Mouse (Mus musculus): Measurements from ENCODE around the gene Ap1g1. TPM values are rescaled to one million over a fixed set of nuclear protein-coding genes. Genes with fewer than 3 reads are reported as not detected.

The Ap1g1 gene
- polyA plus RNA-seq, 1 experiment from 2014 or later: 32.7 TPM

DNA sequence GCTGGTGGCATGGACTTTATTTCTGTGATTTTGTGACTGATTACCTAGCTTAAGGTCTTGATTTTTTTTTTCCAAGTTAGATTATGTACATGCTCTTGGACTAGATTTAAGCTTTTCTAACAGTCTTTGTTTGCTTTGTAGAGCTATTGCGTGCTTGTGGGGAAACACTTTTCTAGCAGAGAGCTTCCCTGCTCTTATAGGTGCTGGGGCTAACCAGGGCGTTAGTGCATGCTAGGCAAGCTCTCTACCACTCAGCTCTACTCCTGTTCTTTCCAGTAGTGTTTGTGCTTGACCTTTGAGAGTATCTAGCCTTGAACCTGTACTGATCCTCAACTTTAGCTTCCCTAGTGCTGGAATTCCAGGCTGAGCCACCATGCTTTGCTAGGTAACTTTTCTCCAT lies 22.0 kb downstream of the Ap1g1 start:
- 73% methylated on average over 2 of the region's 2 CpGs for WGBS
- no peak for ATAC-seq (replicated peaks; ENCODE audit: low FRiP score)
- no peak overlapping the region for H3K27ac ChIP-seq (ENCODE audit: low read depth, low read length)

DNA sequence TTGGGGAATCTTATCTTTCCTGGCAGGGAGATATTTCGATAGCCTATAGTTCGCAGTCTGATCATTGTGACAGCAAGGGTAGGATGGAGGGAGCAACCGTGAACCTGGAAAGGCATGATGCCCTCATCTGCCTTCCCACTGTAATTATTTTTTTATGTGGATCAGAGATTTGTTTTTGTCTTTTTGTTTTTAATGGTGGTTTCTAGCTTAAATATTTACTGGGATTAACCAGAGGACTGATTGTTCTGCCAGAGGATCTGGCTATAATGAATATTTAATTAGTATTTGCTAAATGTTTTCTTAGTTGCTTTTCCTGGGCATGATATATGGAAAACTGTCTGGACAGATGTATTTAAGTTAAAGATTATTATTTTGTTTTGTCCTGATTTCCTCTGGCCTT lies 24.9 kb downstream of the Ap1g1 start:
- WGBS: 90% methylated on average over 3 of the region's 3 CpGs
- H3K4me2 ChIP-seq: no peak overlapping the region
- DNase-seq (ENCODE audit: low spot score) (no peak), ATAC-seq (replicated peaks; ENCODE audit: low FRiP score) (no peak)
- no peaks in the 10 kb centered on the region for H3K9me3 ChIP-seq (ENCODE audit: control insufficient read depth, low read length)
- H3K27me3 ChIP-seq (replicated peaks; ENCODE audit: control insufficient read depth, insufficient read depth, low read length): no peaks in the 10 kb centered on the region
- 0 out of 2 replicates have a peak, but pooled peaks cover 6% of the 10 kb centered on the region for H3K4me1 ChIP-seq (replicated peaks; ENCODE audit: control insufficient read depth, insufficient read depth, low read length)
- H3K36me3 ChIP-seq (ENCODE audit: control insufficient read depth, insufficient read depth, low read length): 0 out of 2 replicates have a peak, but pooled peaks cover 2% of the 10 kb centered on the region
- H3K27ac ChIP-seq (ENCODE audit: low read depth, low read length): no peak overlapping the region
- no peak overlapping the region for H3K4me3 ChIP-seq (ENCODE audit: low read depth, low read length)
- no peak overlapping the region for H3K9ac ChIP-seq (ENCODE audit: low read depth, low read length)

More for the DNA sequence above, 22.0 kb downstream of the Ap1g1 start:
- no peak for DNase-seq (ENCODE audit: low spot score)
- Histone ChIP-seq H3K9me3 (ENCODE audit: control insufficient read depth, low read length) (no peaks in the 10 kb centered on the region), H3K27me3 (replicated peaks; ENCODE audit: control insufficient read depth, insufficient read depth, low read length) (no peaks in the 10 kb centered on the region), H3K4me1 (replicated peaks; ENCODE audit: control insufficient read depth, insufficient read depth, low read length) (0 out of 2 replicates have a peak, but pooled peaks cover 6% of the 10 kb centered on the region), H3K36me3 (ENCODE audit: control insufficient read depth, insufficient read depth, low read length) (0 out of 2 replicates have a peak, but pooled peaks cover 2% of the 10 kb centered on the region), H3K4me3 (ENCODE audit: low read depth, low read length) (no peak overlapping the region), H3K9ac (ENCODE audit: low read depth, low read length) (no peak overlapping the region), H3K4me2 (no peak overlapping the region)

DNA sequence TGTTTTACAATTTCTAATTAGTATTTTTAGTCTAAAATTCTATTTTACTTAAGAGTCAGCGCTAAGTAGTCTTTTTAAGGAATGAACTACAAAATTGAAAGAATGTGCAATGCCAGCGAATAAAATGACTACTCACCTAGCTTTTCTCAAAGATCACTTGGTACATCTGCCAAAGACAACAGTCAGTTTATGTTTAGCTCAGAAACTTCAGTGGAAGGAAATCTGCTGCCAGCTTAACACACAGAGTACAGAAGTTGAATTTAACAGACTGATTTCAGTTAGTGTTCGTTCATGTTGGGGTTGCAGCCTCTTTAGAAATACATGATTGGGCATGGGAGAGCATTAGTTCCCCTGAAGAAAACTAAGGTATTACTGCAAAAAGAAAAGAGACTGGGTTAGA lies 25.4 kb downstream of the Ap1g1 start:
- Histone ChIP-seq H3K4me2 (no peak overlapping the region), H3K4me3 (ENCODE audit: low read depth, low read length) (no peak overlapping the region), H3K9me3 (ENCODE audit: control insufficient read depth, low read length) (no peaks in the 10 kb centered on the region), H3K4me1 (replicated peaks; ENCODE audit: control insufficient read depth, insufficient read depth, low read length) (0 out of 2 replicates have a peak, but pooled peaks cover 6% of the 10 kb centered on the region), H3K27ac (ENCODE audit: low read depth, low read length) (no peak overlapping the region), H3K27me3 (replicated peaks; ENCODE audit: control insufficient read depth, insufficient read depth, low read length) (no peaks in the 10 kb centered on the region), H3K36me3 (ENCODE audit: control insufficient read depth, insufficient read depth, low read length) (0 out of 2 replicates have a peak, but pooled peaks cover 2% of the 10 kb centered on the region), H3K9ac (ENCODE audit: low read depth, low read length) (no peak overlapping the region)
- DNase-seq (ENCODE audit: low spot score) (no peak), ATAC-seq (replicated peaks; ENCODE audit: low FRiP score) (no peak)
- 94% methylated on average over 3 of the region's 3 CpGs for WGBS

DNA sequence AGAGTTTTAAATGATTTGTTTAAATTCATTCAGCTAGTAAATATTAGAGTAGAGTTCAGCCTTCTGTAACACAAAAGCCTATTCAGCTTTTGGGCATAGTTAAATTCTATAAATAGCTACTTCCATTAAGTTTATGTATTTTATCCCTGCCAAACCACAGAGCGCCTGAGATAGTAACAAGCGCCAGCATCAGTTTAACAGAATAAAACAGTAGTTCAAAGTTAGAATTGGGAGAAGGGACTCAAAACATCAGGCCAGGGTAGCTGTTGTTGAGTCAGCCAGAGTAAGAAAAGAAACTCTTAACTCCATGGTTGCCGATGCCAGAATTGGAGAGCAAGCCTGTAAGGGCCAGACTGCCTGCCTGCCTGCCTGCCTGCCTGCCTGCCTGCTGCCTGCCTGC lies 28.2 kb downstream of the Ap1g1 start:
- 87% methylated on average over 3 of the region's 3 CpGs for WGBS
- no peaks in the 10 kb centered on the region for H3K9me3 ChIP-seq (ENCODE audit: control insufficient read depth, low read length)
- no peaks in the 10 kb centered on the region for H3K4me1 ChIP-seq (replicated peaks; ENCODE audit: control insufficient read depth, insufficient read depth, low read length)
- no peak overlapping the region for H3K4me3 ChIP-seq (ENCODE audit: low read depth, low read length)
- ATAC-seq (replicated peaks; ENCODE audit: low FRiP score): no peak
- no peak for DNase-seq (ENCODE audit: low spot score)
- no peaks in the 10 kb centered on the region for H3K27me3 ChIP-seq (replicated peaks; ENCODE audit: control insufficient read depth, insufficient read depth, low read length)
- H3K4me2 ChIP-seq: no peak overlapping the region
- no peak overlapping the region for H3K27ac ChIP-seq (ENCODE audit: low read depth, low read length)
- no peak overlapping the region for H3K9ac ChIP-seq (ENCODE audit: low read depth, low read length)
- H3K36me3 ChIP-seq (ENCODE audit: control insufficient read depth, insufficient read depth, low read length): 0 out of 2 replicates have a peak, but pooled peaks cover 2% of the 10 kb centered on the region

DNA sequence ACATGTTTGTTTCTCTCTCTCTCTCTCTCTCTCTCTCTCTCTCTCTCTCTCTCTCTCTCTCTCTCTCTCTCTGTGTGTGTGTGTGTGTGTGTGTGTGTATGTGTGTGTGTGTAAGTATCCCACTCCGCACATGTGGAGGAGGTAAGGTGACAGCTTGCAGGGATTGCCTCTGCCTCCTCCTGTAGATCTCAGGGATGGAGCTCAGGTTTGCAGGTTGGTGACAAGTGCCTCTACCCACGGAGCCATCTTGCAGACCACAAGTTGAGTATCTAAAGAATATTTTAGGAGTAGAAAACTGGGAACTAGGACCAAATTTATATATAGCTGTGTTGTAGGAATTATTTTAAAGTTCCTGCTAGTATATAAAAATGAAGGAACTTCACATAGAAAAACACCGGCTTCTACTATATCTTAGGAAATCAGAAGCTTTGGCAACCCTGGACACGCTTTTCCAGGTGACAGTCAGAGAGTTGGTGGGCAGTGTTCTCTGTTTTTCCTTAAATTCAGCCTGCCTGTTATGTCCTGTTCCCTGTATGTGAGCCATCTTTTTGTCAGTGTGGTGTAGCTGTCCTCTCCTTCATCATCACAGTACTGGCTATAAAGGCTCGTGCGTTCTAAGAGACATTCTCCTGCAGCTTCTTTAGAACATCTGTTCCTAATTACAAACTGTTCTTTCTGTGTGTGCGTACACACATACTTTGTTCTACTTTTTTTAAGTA lies 29.2 kb downstream of the Ap1g1 start:
- DNase-seq (ENCODE audit: low spot score): no peak
- Histone ChIP-seq H3K9ac (ENCODE audit: low read depth, low read length) (no peak overlapping the region), H3K4me2 (no peak overlapping the region), H3K27ac (ENCODE audit: low read depth, low read length) (no peak overlapping the region), H3K4me1 (replicated peaks; ENCODE audit: control insufficient read depth, insufficient read depth, low read length) (no peaks in the 10 kb centered on the region), H3K9me3 (ENCODE audit: control insufficient read depth, low read length) (no peaks in the 10 kb centered on the region), H3K4me3 (ENCODE audit: low read depth, low read length) (no peak overlapping the region), H3K36me3 (ENCODE audit: control insufficient read depth, insufficient read depth, low read length) (0 out of 2 replicates have a peak, but pooled peaks cover 2% of the 10 kb centered on the region), H3K27me3 (replicated peaks; ENCODE audit: control insufficient read depth, insufficient read depth, low read length) (no peaks in the 10 kb centered on the region)
- ATAC-seq (replicated peaks; ENCODE audit: low FRiP score): no peak
- 88% methylated on average over 7 of the region's 7 CpGs for WGBS

DNA sequence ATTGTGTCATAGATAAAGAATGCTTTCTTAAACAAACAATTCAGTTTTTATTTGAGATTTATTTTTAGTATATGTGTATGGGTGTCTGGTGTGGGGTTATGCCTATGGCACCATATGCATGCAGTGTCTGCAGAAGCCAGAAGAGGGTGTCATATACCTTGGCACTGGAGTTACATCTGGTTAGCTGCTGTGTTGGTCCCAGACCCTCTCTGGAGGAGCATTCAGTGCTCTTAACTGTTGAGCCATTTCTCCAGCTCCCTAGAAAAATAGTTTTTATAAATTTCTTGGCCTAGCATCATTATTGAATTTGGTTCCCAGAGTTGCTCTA lies 29.7 kb downstream of the Ap1g1 start:
- Histone ChIP-seq H3K9me3 (ENCODE audit: control insufficient read depth, low read length) (no peaks in the 10 kb centered on the region), H3K4me2 (no peak overlapping the region), H3K9ac (ENCODE audit: low read depth, low read length) (no peak overlapping the region), H3K4me1 (replicated peaks; ENCODE audit: control insufficient read depth, insufficient read depth, low read length) (no peaks in the 10 kb centered on the region), H3K27ac (ENCODE audit: low read depth, low read length) (no peak overlapping the region), H3K4me3 (ENCODE audit: low read depth, low read length) (no peak overlapping the region), H3K27me3 (replicated peaks; ENCODE audit: control insufficient read depth, insufficient read depth, low read length) (no peaks in the 10 kb centered on the region), H3K36me3 (ENCODE audit: control insufficient read depth, insufficient read depth, low read length) (0 out of 2 replicates have a peak, but pooled peaks cover 2% of the 10 kb centered on the region)
- DNase-seq (ENCODE audit: low spot score) (no peak), ATAC-seq (replicated peaks; ENCODE audit: low FRiP score) (no peak)

DNA sequence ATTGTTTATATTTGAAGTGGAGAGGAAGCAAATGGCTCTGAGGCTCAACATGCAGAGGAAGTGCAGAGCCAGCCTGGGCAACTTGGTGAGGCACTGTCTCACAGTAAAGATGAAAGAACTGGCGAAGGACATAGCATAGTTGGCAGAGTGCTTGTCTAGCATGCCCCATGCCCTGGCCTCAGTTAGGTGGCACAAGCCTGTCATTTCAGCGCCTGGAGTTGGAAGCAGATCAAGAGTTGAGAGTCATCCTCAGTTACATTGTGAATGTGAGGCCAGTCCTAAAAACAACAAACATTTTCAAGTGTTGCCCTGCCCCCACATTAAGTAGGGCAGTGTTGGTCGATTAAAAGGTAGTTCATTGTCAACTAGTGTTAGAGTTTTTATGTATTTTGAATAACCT lies 32.1 kb downstream of the Ap1g1 start:
- ATAC-seq (replicated peaks; ENCODE audit: low FRiP score) (no peak), DNase-seq (ENCODE audit: low spot score) (no peak)
- 84% methylated on average over 3 of the region's 3 CpGs for WGBS
- Histone ChIP-seq H3K36me3 (ENCODE audit: control insufficient read depth, insufficient read depth, low read length) (no peaks in the 10 kb centered on the region), H3K4me3 (ENCODE audit: low read depth, low read length) (no peak overlapping the region), H3K4me2 (no peak overlapping the region), H3K9ac (ENCODE audit: low read depth, low read length) (no peak overlapping the region), H3K4me1 (replicated peaks; ENCODE audit: control insufficient read depth, insufficient read depth, low read length) (no peaks in the 10 kb centered on the region), H3K27me3 (replicated peaks; ENCODE audit: control insufficient read depth, insufficient read depth, low read length) (no peaks in the 10 kb centered on the region), H3K9me3 (ENCODE audit: control insufficient read depth, low read length) (no peaks in the 10 kb centered on the region), H3K27ac (ENCODE audit: low read depth, low read length) (no peak overlapping the region)

DNA sequence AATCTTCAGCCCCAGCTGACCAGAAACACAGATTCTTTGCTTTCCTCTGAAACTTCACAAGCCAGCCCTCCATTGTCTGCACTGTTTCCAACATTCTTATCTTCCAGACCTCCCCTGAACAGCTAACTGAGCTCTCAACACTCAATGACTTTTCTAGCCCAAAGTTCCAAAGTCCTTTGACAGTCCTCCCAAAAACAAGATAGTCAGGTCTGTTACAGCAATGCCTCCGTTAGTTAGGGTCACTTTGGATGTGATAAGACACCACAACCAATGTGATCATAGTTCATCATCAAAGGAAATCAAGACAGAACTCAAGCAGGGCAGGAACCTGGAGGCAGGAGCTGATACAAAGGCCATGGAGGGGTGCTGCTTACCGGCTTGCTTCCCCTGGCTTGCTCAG lies 36.9 kb downstream of the Ap1g1 start:
- Histone ChIP-seq H3K36me3 (ENCODE audit: control insufficient read depth, insufficient read depth, low read length) (no peaks in the 10 kb centered on the region), H3K9ac (ENCODE audit: low read depth, low read length) (no peak overlapping the region), H3K4me1 (replicated peaks; ENCODE audit: control insufficient read depth, insufficient read depth, low read length) (no peaks in the 10 kb centered on the region), H3K9me3 (ENCODE audit: control insufficient read depth, low read length) (no peaks in the 10 kb centered on the region), H3K27ac (ENCODE audit: low read depth, low read length) (no peak overlapping the region), H3K4me3 (ENCODE audit: low read depth, low read length) (no peak overlapping the region), H3K4me2 (no peak overlapping the region), H3K27me3 (replicated peaks; ENCODE audit: control insufficient read depth, insufficient read depth, low read length) (no peaks in the 10 kb centered on the region)
- 62% methylated on average over 2 of the region's 2 CpGs for WGBS
- DNase-seq (ENCODE audit: low spot score) (no peak), ATAC-seq (replicated peaks; ENCODE audit: low FRiP score) (no peak)

DNA sequence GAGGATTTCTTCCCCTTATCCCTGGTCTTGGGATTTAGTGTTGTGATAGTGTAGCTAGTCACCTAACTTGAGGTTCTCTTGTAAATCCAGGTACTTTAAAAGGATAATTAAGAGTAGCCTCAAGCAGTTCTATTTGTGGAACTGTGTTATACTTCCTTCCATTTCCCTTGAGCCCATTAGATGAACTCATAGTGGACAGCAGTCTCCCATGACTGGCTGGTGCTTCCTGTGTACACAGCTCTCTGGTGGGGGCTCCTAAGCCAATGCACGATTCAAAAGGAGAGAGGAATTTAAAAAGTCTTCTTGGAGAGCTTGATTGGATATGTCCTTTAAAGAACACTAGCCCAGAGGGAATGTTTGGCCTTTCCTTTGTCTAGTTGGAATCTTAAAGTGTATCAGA lies 39.6 kb downstream of the Ap1g1 start:
- no peaks in the 10 kb centered on the region for H3K9me3 ChIP-seq (ENCODE audit: control insufficient read depth, low read length)
- no peak overlapping the region for H3K27ac ChIP-seq (ENCODE audit: low read depth, low read length)
- DNase-seq (ENCODE audit: low spot score) (no peak), ATAC-seq (replicated peaks; ENCODE audit: low FRiP score) (no peak)
- 35% methylated on average over 1 of the region's 1 CpGs for WGBS
- no peak overlapping the region for H3K4me3 ChIP-seq (ENCODE audit: low read depth, low read length)
- no peaks in the 10 kb centered on the region for H3K36me3 ChIP-seq (ENCODE audit: control insufficient read depth, insufficient read depth, low read length)
- H3K4me1 ChIP-seq (replicated peaks; ENCODE audit: control insufficient read depth, insufficient read depth, low read length): no peaks in the 10 kb centered on the region
- H3K9ac ChIP-seq (ENCODE audit: low read depth, low read length): no peak overlapping the region
- H3K27me3 ChIP-seq (replicated peaks; ENCODE audit: control insufficient read depth, insufficient read depth, low read length): no peaks in the 10 kb centered on the region
- no peak overlapping the region for H3K4me2 ChIP-seq
